Mouse (Mus musculus) hindbrain, embryonic 16.5 days (tissue): ENCODE data around the gene Calhm1. TPM values are rescaled to one million over a fixed set of nuclear protein-coding genes. Genes with fewer than 3 reads are reported as not detected.

ENCODE experiments used
- ATAC-seq: fragments of 200-750 bp; cut with Nextera tagmentation; 2 replicates; pipeline ENCODE4 v1.8.0; 2017; ENCODE audit warnings: moderate TSS enrichment, moderate library complexity
- H3K27ac ChIP-seq: fragments of 300-500 bp; sonication (generic); 2 replicates; pipeline ENCODE4 v1.5.1; 2014; ENCODE audit warnings: low read depth, mild to moderate bottlenecking, control low read depth, low read length, moderate library complexity
- H3K27me3 ChIP-seq: fragments of 300-500 bp; sonication (generic); replicated peaks from 2 replicates; pipeline ENCODE4 v1.6.1; 2014; ENCODE audit warnings: low read length; ENCODE audit not compliant: control insufficient read depth, insufficient read depth
- H3K36me3 ChIP-seq: fragments of 300-500 bp; sonication (generic); 2 replicates; pipeline ENCODE4 v1.6.1; 2014; ENCODE audit warnings: mild to moderate bottlenecking, low read length, moderate library complexity, mixed read lengths; ENCODE audit not compliant: control insufficient read depth, insufficient read depth
- H3K4me1 ChIP-seq: fragments of 300-500 bp; sonication (generic); 2 replicates; pipeline ENCODE4 v1.6.1; 2014; ENCODE audit warnings: low read depth, low read length; ENCODE audit not compliant: control insufficient read depth, insufficient read depth
- H3K4me2 ChIP-seq: fragments of 300-500 bp; sonication (generic); 2 replicates; pipeline ENCODE4 v1.6.1; 2014; ENCODE audit warnings: mild to moderate bottlenecking, low read length, control low read depth, moderate library complexity
- H3K4me3 ChIP-seq: fragments of 300-500 bp; sonication (generic); 2 replicates; pipeline ENCODE4 v1.5.1; 2014; ENCODE audit warnings: mild to moderate bottlenecking, low read length, control low read depth, moderate library complexity
- H3K9ac ChIP-seq: fragments of 300-500 bp; sonication (generic); 2 replicates; pipeline ENCODE4 v1.6.1; 2014; ENCODE audit warnings: low read depth, mild to moderate bottlenecking, control low read depth, low read length, moderate library complexity
- H3K9me3 ChIP-seq: fragments of 300-500 bp; sonication (generic); 2 replicates; pipeline ENCODE4 v1.6.1; 2014; ENCODE audit warnings: mild to moderate bottlenecking, low read length, moderate library complexity; ENCODE audit not compliant: control insufficient read depth
- WGBS: fragments of 180-500 bp; shearing (Covaris S2); extraction: QIAGEN DNeasy Blood & Tissue Kit; methylation state at CpG from one replicate; pipeline ENCODE4 v1.1.7; 2014; 5-methylcytosine and 5-hydroxymethylcytosine counted together
- polyA plus RNA-seq: library from polyadenylated mRNA; unstranded; fragments of >200 nt; fragmentation: Nextera tagmentation; extraction: Ambion mirVana; gene quantifications from 2 replicates; pipeline ENCODE4 v1.2.1, GENCODE M21; 2015

Calhm1 gene
- polyA plus RNA-seq, 1 experiment from 2014 or later: not detected

GRCm38 (mm10) chr19:47178431-47179271 lies 34.6 kb upstream of the Calhm1 start, which contains the start of gene Neurl1a:
Neurl1a (plus strand) TSS chr19:47178820.
- peaks cover 4% of the 10 kb centered on the region; the same call in 1 of the 2 replicates for H3K9me3 ChIP-seq
- H3K27me3 ChIP-seq: no peaks in the 10 kb centered on the region; the same call in 1 of the 2 replicates
- H3K4me2 ChIP-seq: peak within 1 kb of the TSS; percentile 86
- peak; percentile 77 for ATAC-seq
- WGBS: under 1% methylated on average over 76 of the region's 98 CpGs
- H3K4me1 ChIP-seq: peaks cover 10% of the 10 kb centered on the region
- H3K27ac ChIP-seq: peak within 1 kb of the TSS; percentile 80
- peak within 1 kb of the TSS; percentile 82 for H3K9ac ChIP-seq
- H3K36me3 ChIP-seq: no peaks in the 10 kb centered on the region
- peak within 1 kb of the TSS; percentile 61 for H3K4me3 ChIP-seq

- ATAC-seq: peak; percentile 38
- 23% methylated on average over 10 of the region's 10 CpGs for WGBS
- no peak overlapping the region for H3K27ac ChIP-seq
Observed at GRCm38 (mm10) chr19:47178001-47178400, 33.9 kb upstream of the Calhm1 start.

GRCm38 (mm10) chr19:47176916-47177505 lies 33.0 kb upstream of the Calhm1 start:
- ATAC-seq: no peak
- Histone ChIP-seq H3K27ac (no peak overlapping the region), H3K9me3 (peaks cover under 1% of the 10 kb centered on the region; the same call in 1 of the 2 replicates), H3K27me3 (no peaks in the 10 kb centered on the region; the same call in none of the 2 replicates), H3K4me2 (no peak overlapping the region), H3K36me3 (no peaks in the 10 kb centered on the region), H3K4me1 (peaks cover 10% of the 10 kb centered on the region), H3K4me3 (no peak overlapping the region), H3K9ac (no peak overlapping the region)
- WGBS: 85% methylated on average over 2 of the region's 2 CpGs

More at GRCm38 (mm10) chr19:47178001-47178400, 33.9 kb upstream of the Calhm1 start:
- Histone ChIP-seq H3K4me2 (peak overlapping the region; percentile 86), H3K9ac (no peak overlapping the region), H3K4me1 (peaks cover 10% of the 10 kb centered on the region), H3K9me3 (peaks cover 4% of the 10 kb centered on the region; the same call in 1 of the 2 replicates), H3K27me3 (no peaks in the 10 kb centered on the region; the same call in 1 of the 2 replicates), H3K36me3 (no peaks in the 10 kb centered on the region), H3K4me3 (peak overlapping the region; percentile 61)

GRCm38 (mm10) chr19:47175472-47175871 lies 31.4 kb upstream of the Calhm1 start:
- WGBS: 76% methylated on average over 2 of the region's 2 CpGs
- no peaks in the 10 kb centered on the region for H3K36me3 ChIP-seq
- ATAC-seq: no peak
- H3K27me3 ChIP-seq: no peaks in the 10 kb centered on the region; the same call in 1 of the 2 replicates
- no peak overlapping the region for H3K4me3 ChIP-seq
- no peak overlapping the region for H3K9ac ChIP-seq
- H3K4me2 ChIP-seq: no peak overlapping the region
- no peaks in the 10 kb centered on the region for H3K9me3 ChIP-seq
- H3K4me1 ChIP-seq: peaks cover 7% of the 10 kb centered on the region
- H3K27ac ChIP-seq: no peak overlapping the region

- H3K4me3 ChIP-seq: no peak overlapping the region
- no peak overlapping the region for H3K4me2 ChIP-seq
- H3K36me3 ChIP-seq: no peaks in the 10 kb centered on the region
- no peaks in the 10 kb centered on the region; the same call in 1 of the 2 replicates for H3K27me3 ChIP-seq
- WGBS: 62% methylated on average over 3 of the region's 3 CpGs
- no peaks in the 10 kb centered on the region for H3K9me3 ChIP-seq
- no peak for ATAC-seq
- no peak overlapping the region for H3K27ac ChIP-seq
- peaks cover 2% of the 10 kb centered on the region; the same call in 1 of the 2 replicates for H3K4me1 ChIP-seq
- H3K9ac ChIP-seq: no peak overlapping the region
Observed at GRCm38 (mm10) chr19:47174515-47174914, 30.5 kb upstream of the Calhm1 start.

GRCm38 (mm10) chr19:47168793-47169412 lies 24.8 kb upstream of the Calhm1 start:
- ATAC-seq: peak; percentile 50; the same call in 1 of the 2 replicates
- Histone ChIP-seq H3K9ac (no peak overlapping the region), H3K4me1 (no peaks in the 10 kb centered on the region), H3K9me3 (no peaks in the 10 kb centered on the region; the same call in 1 of the 2 replicates), H3K4me2 (peak overlapping the region; percentile 40; the same call in 1 of the 2 replicates), H3K27ac (no peak overlapping the region), H3K27me3 (no peaks in the 10 kb centered on the region; the same call in 1 of the 2 replicates), H3K4me3 (no peak overlapping the region), H3K36me3 (no peaks in the 10 kb centered on the region)
- WGBS: 26% methylated on average over 11 of the region's 11 CpGs

GRCm38 (mm10) chr19:47168223-47168622 lies 24.2 kb upstream of the Calhm1 start:
- no peaks in the 10 kb centered on the region for H3K36me3 ChIP-seq
- WGBS: 9% methylated on average over 13 of the region's 13 CpGs
- no peak overlapping the region for H3K4me3 ChIP-seq
- H3K27me3 ChIP-seq: no peaks in the 10 kb centered on the region; the same call in 1 of the 2 replicates
- no peak overlapping the region for H3K27ac ChIP-seq
- no peak overlapping the region for H3K9ac ChIP-seq
- H3K4me1 ChIP-seq: no peaks in the 10 kb centered on the region
- ATAC-seq: no peak
- no peaks in the 10 kb centered on the region; the same call in 1 of the 2 replicates for H3K9me3 ChIP-seq
- H3K4me2 ChIP-seq: peak overlapping the region; percentile 40

GRCm38 (mm10) chr19:47167617-47168214 lies 23.7 kb upstream of the Calhm1 start:
- no peaks in the 10 kb centered on the region for H3K4me1 ChIP-seq
- ATAC-seq: no peak

More at GRCm38 (mm10) chr19:47167617-47168214, 23.7 kb upstream of the Calhm1 start:
- no peak overlapping the region for H3K4me3 ChIP-seq
- H3K27me3 ChIP-seq: no peaks in the 10 kb centered on the region; the same call in 1 of the 2 replicates
- no peak overlapping the region for H3K9ac ChIP-seq
- H3K4me2 ChIP-seq: no peak overlapping the region
- 62% methylated on average over 7 of the region's 7 CpGs for WGBS
- H3K27ac ChIP-seq: no peak overlapping the region
- H3K36me3 ChIP-seq: no peaks in the 10 kb centered on the region
- no peaks in the 10 kb centered on the region; the same call in 1 of the 2 replicates for H3K9me3 ChIP-seq
